Mouse (Mus musculus): ENCODE measurements at regions not wholly inside any gene's neighbourhood (a gene's known extent, or its start where the extent isn't known, plus 50 kb on each side); places are given as distances from the start of the nearest gene placed in this dataset.

- ATAC-seq (replicated peaks; ENCODE audit: poor library complexity, severe bottlenecking) = peak; percentile 92
These were observed 54.0 kb upstream of the Ets2 start for GRCm38 (mm10) chr16:95647854-95648253.

- ATAC-seq (replicated peaks; ENCODE audit: poor library complexity, severe bottlenecking) = no peak
These were observed 56.6 kb upstream of the Erg start for GRCm38 (mm10) chr16:95642784-95643590.

GRCm38 (mm10) chr16:95640670-95641069, 54.3 kb upstream of the Erg start:
- peak; percentile 97 for ATAC-seq (replicated peaks; ENCODE audit: poor library complexity, severe bottlenecking)

- no peak for ATAC-seq (replicated peaks; ENCODE audit: poor library complexity, severe bottlenecking)
These were observed 53.3 kb upstream of the Erg start for GRCm38 (mm10) chr16:95639677-95640076.

- no peak for ATAC-seq (replicated peaks; ENCODE audit: poor library complexity, severe bottlenecking)
These were observed 51.5 kb upstream of the Erg start for GRCm38 (mm10) chr16:95637850-95638249.

- ATAC-seq (replicated peaks; ENCODE audit: poor library complexity, severe bottlenecking) = no peak
These were observed 50.2 kb upstream of the Erg start for GRCm38 (mm10) chr16:95636615-95637014.
